Comparison of ENCODE assay signal across 9 mouse cellular contexts in the genomic region with DNA sequence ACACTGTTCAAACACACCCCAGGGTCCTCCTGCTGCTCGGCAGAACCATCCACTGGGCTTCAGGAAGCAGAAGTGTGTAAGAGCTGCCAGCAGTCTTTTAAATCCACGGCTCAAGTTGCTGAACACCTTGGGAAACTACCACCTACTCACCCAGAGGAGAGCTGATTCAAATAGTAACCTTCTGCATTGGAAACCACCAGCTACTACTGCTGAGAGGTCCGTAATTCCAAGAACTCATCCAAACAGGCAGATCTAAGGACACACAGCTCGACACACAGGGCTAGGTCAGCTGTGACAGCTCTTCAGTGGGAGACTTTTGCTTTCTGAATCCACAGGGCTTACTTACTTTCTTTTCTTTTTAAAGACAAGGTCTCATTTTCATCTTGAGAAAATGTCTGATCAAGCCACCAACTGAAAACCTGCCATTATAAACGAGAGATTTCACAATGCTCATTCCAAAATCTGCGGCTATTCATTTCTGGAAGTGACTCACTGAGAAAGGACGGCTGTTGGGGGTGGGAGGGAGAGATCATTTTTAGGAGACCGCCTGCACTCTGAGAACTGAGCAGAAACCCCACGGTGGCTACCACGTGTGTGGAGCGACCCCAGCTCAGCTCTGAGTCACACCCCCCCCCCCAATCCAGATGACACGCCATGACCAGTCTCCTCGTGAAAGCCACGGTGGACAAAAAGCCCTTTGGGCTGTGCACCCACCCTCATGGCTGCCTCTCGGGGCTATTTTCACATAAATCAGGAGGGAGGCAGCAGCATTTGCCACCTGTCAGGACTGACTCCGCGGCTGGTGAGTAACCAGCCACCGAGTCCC.
DNase-seq lines count a peak whose midpoint lies in the region; ATAC-seq lines count a peak whose summit lies in the region.
"Had no signal": no experiment of that assay in that cellular context is flagged by ENCODE, and none has a peak within 500 bp of the region (broad histone marks: within the 10 kb centered on the region; RNA-seq: fewer than 3 reads in every experiment).

No protein-coding gene starts in this region.

- H3K27ac ChIP-seq in heart, embryonic 11.5 days (ENCODE audit: low read depth, low read length), result no peak overlapping the region
- H3K27ac ChIP-seq in embryonic facial prominence, embryonic 14.5 days (replicated peaks; ENCODE audit: low read depth, low read length), result peak overlapping the region; percentile 62
- peak overlapping the region; percentile 62 for H3K27ac ChIP-seq in midbrain, embryonic 12.5 days (replicated peaks)
- H3K27ac ChIP-seq: liver, embryonic 14.5 days had no signal

- H3K4me2 ChIP-seq in heart, embryonic 11.5 days, result peak overlapping the region; percentile 41
- peak overlapping the region; percentile 46 for H3K4me2 ChIP-seq in embryonic facial prominence, embryonic 14.5 days (ENCODE audit: low read depth, low read length)
- H3K4me2 ChIP-seq in midbrain, embryonic 12.5 days (replicated peaks), result peak overlapping the region; percentile 39

- no peaks in the 10 kb centered on the region for H3K36me3 ChIP-seq in heart, embryonic 11.5 days (ENCODE audit: control insufficient read depth, insufficient read depth, low read length)
- no peaks in the 10 kb centered on the region for H3K36me3 ChIP-seq in embryonic facial prominence, embryonic 14.5 days (ENCODE audit: control insufficient read depth, insufficient read depth, low read length)
- H3K36me3 ChIP-seq in midbrain, embryonic 12.5 days, result no peaks in the 10 kb centered on the region

- no peaks in the 10 kb centered on the region for H3K27me3 ChIP-seq in heart, embryonic 11.5 days (ENCODE audit: control insufficient read depth, insufficient read depth, low read length)
- H3K27me3 ChIP-seq in embryonic facial prominence, embryonic 14.5 days (replicated peaks; ENCODE audit: control insufficient read depth, insufficient read depth, low read length), result no peaks in the 10 kb centered on the region
- H3K27me3 ChIP-seq in midbrain, embryonic 12.5 days, result no peaks in the 10 kb centered on the region

- no peak overlapping the region for H3K9ac ChIP-seq in heart, embryonic 11.5 days (ENCODE audit: low read depth, low read length)
- H3K9ac ChIP-seq in embryonic facial prominence, embryonic 14.5 days (ENCODE audit: low read depth, low read length), result no peak overlapping the region; the same call in 1 of the 2 replicates
- no peak overlapping the region for H3K9ac ChIP-seq in midbrain, embryonic 12.5 days (replicated peaks)
- H3K9ac ChIP-seq: liver, embryonic 14.5 days had no signal

- no peaks in the 10 kb centered on the region for H3K9me3 ChIP-seq in heart, embryonic 11.5 days (replicated peaks; ENCODE audit: control insufficient read depth, low read length)
- H3K9me3 ChIP-seq in embryonic facial prominence, embryonic 14.5 days (ENCODE audit: control insufficient read depth, low read length), result no peaks in the 10 kb centered on the region
- no peaks in the 10 kb centered on the region for H3K9me3 ChIP-seq in midbrain, embryonic 12.5 days

- 42% methylated on average over 18 of the region's 18 CpGs for WGBS in heart, embryonic 11.5 days (ENCODE audit: insufficient replicate concordance)
- WGBS in embryonic facial prominence, embryonic 14.5 days, result 33% methylated on average over 18 of the region's 18 CpGs
- WGBS in midbrain, embryonic 12.5 days, result 37% methylated on average over 18 of the region's 18 CpGs

- no peak overlapping the region for H3K4me3 ChIP-seq in heart, embryonic 11.5 days (ENCODE audit: low read depth, low read length)
- no peak overlapping the region for H3K4me3 ChIP-seq in embryonic facial prominence, embryonic 14.5 days (ENCODE audit: low read depth, low read length)
- H3K4me3 ChIP-seq in midbrain, embryonic 12.5 days, result peak overlapping the region; percentile 9; the same call in 1 of the 2 replicates

- no peak for DNase-seq in heart, postnatal 4 days
- peak; percentile 37 for DNase-seq in embryonic facial prominence, embryonic 14.5 days (ENCODE audit: low spot score)
- DNase-seq in layer of hippocampus, adult 11-12 months (ENCODE audit: low spot score), result no peak
- DNase-seq in ovary, postnatal 36 days (ENCODE audit: low spot score), result no peak
- DNase-seq in gastrocnemius, postnatal 4 days (ENCODE audit: low spot score in 2 of 2), result no peak

- peaks cover 21% of the 10 kb centered on the region for H3K4me1 ChIP-seq in heart, embryonic 11.5 days (ENCODE audit: control insufficient read depth, insufficient read depth, low read length)
- H3K4me1 ChIP-seq in embryonic facial prominence, embryonic 14.5 days (ENCODE audit: control insufficient read depth, insufficient read depth, low read length), result peaks cover 21% of the 10 kb centered on the region; the same call in 1 of the 2 replicates
- H3K4me1 ChIP-seq in midbrain, embryonic 12.5 days, result peaks cover 28% of the 10 kb centered on the region

- ATAC-seq in heart, embryonic 11.5 days (replicated peaks; ENCODE audit: insufficient number of reproducible peaks, low FRiP score, low TSS enrichment), result no peak
- peak; percentile 48 for ATAC-seq in embryonic facial prominence, embryonic 14.5 days (ENCODE audit: low read depth)
- ATAC-seq in inflammation-experienced regulatory T-cells, adult 6 months, result peak; percentile 28
- ATAC-seq in midbrain, embryonic 12.5 days (ENCODE audit: low FRiP score, low read depth), result 0 out of 2 replicates have a peak, but pooled peaks have one; percentile 47
